Mouse (Mus musculus): ENCODE results near the gene Klra10. TPM values are rescaled to one million over a fixed set of nuclear protein-coding genes. Genes with fewer than 3 reads are reported as not detected.
"Not testable (repeated sequence)": the region's sequence is repeated elsewhere in the genome, so short reads cannot be mapped to it uniquely, and the experiment has no call there.

The Klra10 gene
- total RNA-seq (2014; rRNA removed) (not detected in 2 replicates), polyA plus RNA-seq (2015; fragmentation: Nextera tagmentation; extraction: Ambion mirVana) (not detected in 2 replicates)

GRCm38 (mm10) chr6:130281828-130282227 lies at the start of gene Klra10:
Klra10 (minus strand) TSS chr6:130281928.
- H3K4me1 ChIP-seq (ENCODE audit: insufficient read depth, low read length); DNase-seq (ENCODE audit: low spot score); H3K27me3 ChIP-seq (ENCODE audit: insufficient read depth, low read length); H3K9me3 ChIP-seq (ENCODE audit: low read length); H3K36me3 ChIP-seq (ENCODE audit: insufficient read depth, low read length); H3K4me2 ChIP-seq (ENCODE audit: low read depth, low read length); ATAC-seq; H3K9ac ChIP-seq (replicated peaks; ENCODE audit: low read length); H3K4me3 ChIP-seq (ENCODE audit: low read length); H3K27ac ChIP-seq: not testable (repeated sequence)
- 77% methylated on average over 1 of the region's 1 CpGs for WGBS

GRCm38 (mm10) chr6:130287984-130288649 lies 6.4 kb upstream of the Klra10 start:
- H3K9me3 ChIP-seq (ENCODE audit: low read length) = 0 out of 2 replicates have a peak, but pooled peaks cover 3% of the 10 kb centered on the region
- H3K27me3 ChIP-seq (ENCODE audit: insufficient read depth, low read length) = no peaks in the 10 kb centered on the region
- no peak for DNase-seq (ENCODE audit: low spot score)
- H3K4me3 ChIP-seq (ENCODE audit: low read length) = no peak overlapping the region
- H3K9ac ChIP-seq (replicated peaks; ENCODE audit: low read length) = no peak overlapping the region
- no peaks in the 10 kb centered on the region for H3K4me1 ChIP-seq (ENCODE audit: insufficient read depth, low read length)
- TF ChIP-seq CTCF (IDR thresholded peaks at IDR 0.05; ENCODE audit: low read depth) = no peak
- no peak overlapping the region for H3K27ac ChIP-seq
- no peak overlapping the region for H3K4me2 ChIP-seq (ENCODE audit: low read depth, low read length)
- ATAC-seq = no peak
- no peaks in the 10 kb centered on the region for H3K36me3 ChIP-seq (ENCODE audit: insufficient read depth, low read length)

- 88% methylated on average over 2 of the region's 2 CpGs for WGBS
- H3K4me3 ChIP-seq (ENCODE audit: low read length) = no peak overlapping the region
- H3K4me2 ChIP-seq (ENCODE audit: low read depth, low read length) = no peak overlapping the region
- H3K9ac ChIP-seq (replicated peaks; ENCODE audit: low read length) = no peak overlapping the region
- no peak for DNase-seq (ENCODE audit: low spot score)
- TF ChIP-seq CTCF (IDR thresholded peaks at IDR 0.05; ENCODE audit: low read depth) = no peak
- H3K36me3 ChIP-seq (ENCODE audit: insufficient read depth, low read length) = no peaks in the 10 kb centered on the region
- H3K27me3 ChIP-seq (ENCODE audit: insufficient read depth, low read length) = no peaks in the 10 kb centered on the region
- peaks cover 12% of the 10 kb centered on the region for H3K9me3 ChIP-seq (ENCODE audit: low read length)
- no peaks in the 10 kb centered on the region for H3K4me1 ChIP-seq (ENCODE audit: insufficient read depth, low read length)
- H3K27ac ChIP-seq = no peak overlapping the region
- ATAC-seq = no peak
These were observed 26.4 kb downstream of the Klra10 start for GRCm38 (mm10) chr6:130255326-130255725.

GRCm38 (mm10) chr6:130237536-130237935 lies 44.2 kb downstream of the Klra10 start:
- ATAC-seq (no peak), DNase-seq (ENCODE audit: low spot score) (no peak)
- H3K9ac ChIP-seq (replicated peaks; ENCODE audit: low read length) = no peak overlapping the region
- no peak for TF ChIP-seq CTCF (IDR thresholded peaks at IDR 0.05; ENCODE audit: low read depth)
- 69% methylated on average over 2 of the region's 2 CpGs for WGBS
- H3K4me2 ChIP-seq (ENCODE audit: low read depth, low read length) = no peak overlapping the region
- no peaks in the 10 kb centered on the region for H3K36me3 ChIP-seq (ENCODE audit: insufficient read depth, low read length)
- H3K9me3 ChIP-seq (ENCODE audit: low read length) = no peaks in the 10 kb centered on the region
- H3K4me1 ChIP-seq (ENCODE audit: insufficient read depth, low read length) = no peaks in the 10 kb centered on the region
- no peak overlapping the region for H3K27ac ChIP-seq
- no peak overlapping the region for H3K4me3 ChIP-seq (ENCODE audit: low read length)
- no peaks in the 10 kb centered on the region for H3K27me3 ChIP-seq (ENCODE audit: insufficient read depth, low read length)

- H3K4me3 ChIP-seq (ENCODE audit: low read length) = no peak overlapping the region
- DNase-seq (ENCODE audit: low spot score) (no peak), ATAC-seq (no peak)
- H3K4me1 ChIP-seq (ENCODE audit: insufficient read depth, low read length) = no peaks in the 10 kb centered on the region
- H3K4me2 ChIP-seq (ENCODE audit: low read depth, low read length) = no peak overlapping the region
- no peak overlapping the region for H3K27ac ChIP-seq
- 33% methylated on average over 1 of the region's 1 CpGs for WGBS
- H3K9ac ChIP-seq (replicated peaks; ENCODE audit: low read length) = no peak overlapping the region
- no peaks in the 10 kb centered on the region for H3K27me3 ChIP-seq (ENCODE audit: insufficient read depth, low read length)
- H3K36me3 ChIP-seq (ENCODE audit: insufficient read depth, low read length) = no peaks in the 10 kb centered on the region
- H3K9me3 ChIP-seq (ENCODE audit: low read length) = no peaks in the 10 kb centered on the region
- no peak for TF ChIP-seq CTCF (IDR thresholded peaks at IDR 0.05; ENCODE audit: low read depth)
These were observed 45.1 kb downstream of the Klra10 start for GRCm38 (mm10) chr6:130236635-130237034.

- no peak for TF ChIP-seq CTCF (IDR thresholded peaks at IDR 0.05; ENCODE audit: low read depth)
- no peaks in the 10 kb centered on the region for H3K36me3 ChIP-seq (ENCODE audit: insufficient read depth, low read length)
- H3K4me3 ChIP-seq (ENCODE audit: low read length) = no peak within 1 kb of the TSS
- no peaks in the 10 kb centered on the region; the same call in 1 of the 2 replicates for H3K9me3 ChIP-seq (ENCODE audit: low read length)
- no peaks in the 10 kb centered on the region for H3K4me1 ChIP-seq (ENCODE audit: insufficient read depth, low read length)
- DNase-seq (ENCODE audit: low spot score) (no peak), ATAC-seq (no peak)
- H3K27ac ChIP-seq = no peak within 1 kb of the TSS
- no peaks in the 10 kb centered on the region for H3K27me3 ChIP-seq (ENCODE audit: insufficient read depth, low read length)
- no peak within 1 kb of the TSS for H3K4me2 ChIP-seq (ENCODE audit: low read depth, low read length)
- no peak within 1 kb of the TSS for H3K9ac ChIP-seq (replicated peaks; ENCODE audit: low read length)
These were observed 48.5 kb downstream of the Klra10 start, which contains the start of gene Klra7 for GRCm38 (mm10) chr6:130233222-130233621. Klra7 (minus strand) TSS chr6:130233322.

Other genes with a start within 250 kb of the Klra10 start
- not detected in 2 replicates for gene Klra4, start 214.7 kb downstream of the Klra10 start, total RNA-seq (2014; rRNA removed)
- not detected in 2 replicates for gene Klra4, start 214.7 kb downstream of the Klra10 start, polyA plus RNA-seq (2015; fragmentation: Nextera tagmentation; extraction: Ambion mirVana)
- gene Klra8, start 152.0 kb downstream of the Klra10 start, total RNA-seq (2014; rRNA removed) = not detected in 2 replicates
- gene Klra8, start 152.0 kb downstream of the Klra10 start, polyA plus RNA-seq (2015; fragmentation: Nextera tagmentation; extraction: Ambion mirVana) = not detected in 2 replicates
- not detected in 2 replicates for gene Klra9, start 88.8 kb downstream of the Klra10 start, total RNA-seq (2014; rRNA removed)
- gene Klra9, start 88.8 kb downstream of the Klra10 start, polyA plus RNA-seq (2015; fragmentation: Nextera tagmentation; extraction: Ambion mirVana) = not detected in 2 replicates
- gene Klra7, start 48.6 kb downstream of the Klra10 start, total RNA-seq (2014; rRNA removed) = not detected in 2 replicates
- gene Klra7, start 48.6 kb downstream of the Klra10 start, polyA plus RNA-seq (2015; fragmentation: Nextera tagmentation; extraction: Ambion mirVana) = not detected in 2 replicates
- gene Klra3, start 55.6 kb upstream of the Klra10 start, total RNA-seq (2014; rRNA removed) = not detected in 2 replicates
- not detected in 2 replicates for gene Klra3, start 55.6 kb upstream of the Klra10 start, polyA plus RNA-seq (2015; fragmentation: Nextera tagmentation; extraction: Ambion mirVana)
- not detected in 2 replicates for gene Klra1, start 104.9 kb upstream of the Klra10 start, total RNA-seq (2014; rRNA removed)
- not detected in 2 replicates for gene Klra1, start 104.9 kb upstream of the Klra10 start, polyA plus RNA-seq (2015; fragmentation: Nextera tagmentation; extraction: Ambion mirVana)